Mouse (Mus musculus): ENCODE data around the gene Mindy1. TPM values are rescaled to one million over a fixed set of nuclear protein-coding genes. Genes with fewer than 3 reads are reported as not detected.

The Mindy1 gene
- polyA plus RNA-seq, 1 experiment = 89.2 TPM

GRCm38 (mm10) chr3:95250783-95251424 is 30.2 kb upstream of the Mindy1 start, which contains the start of gene Bnipl:
Gene Bnipl (minus strand): TSS chr3:95251193.
- H3K4me1 ChIP-seq (ENCODE audit: control insufficient read depth, insufficient read depth, insufficient read length, low read length) = no peaks in the 10 kb centered on the region
- no peak within 1 kb of the TSS for H3K27ac ChIP-seq (ENCODE audit: insufficient read depth, low read depth, low read length)
- WGBS = 42% methylated on average over 7 of the region's 7 CpGs

GRCm38 (mm10) chr3:95256931-95257330 is 24.2 kb upstream of the Mindy1 start:
- WGBS = 85% methylated on average over 5 of the region's 5 CpGs
- TF ChIP-seq CTCF (IDR thresholded peaks at IDR 0.05; ENCODE audit: extremely low read depth, insufficient read length, insufficient replicate concordance, low read depth, low read length) (no peak), POLR2A (IDR thresholded peaks at IDR 0.05; ENCODE audit: low read depth, low read length) (no peak)
- Histone ChIP-seq H3K4me1 (ENCODE audit: control insufficient read depth, insufficient read depth, insufficient read length, low read length) (no peaks in the 10 kb centered on the region), H3K27ac (ENCODE audit: insufficient read depth, low read depth, low read length) (no peak overlapping the region), H3K36me3 (ENCODE audit: control insufficient read depth, insufficient read depth, low read length) (peaks cover 28% of the 10 kb centered on the region), H3K4me3 (ENCODE audit: low read depth, low read length) (no peak overlapping the region), H3K27me3 (ENCODE audit: control insufficient read depth, insufficient read depth, low read length) (no peaks in the 10 kb centered on the region)

More at GRCm38 (mm10) chr3:95250783-95251424, 30.2 kb upstream of the Mindy1 start, which contains the start of gene Bnipl:
- peaks cover 9% of the 10 kb centered on the region; the same call in 1 of the 2 replicates for H3K36me3 ChIP-seq (ENCODE audit: control insufficient read depth, insufficient read depth, low read length)
- H3K27me3 ChIP-seq (ENCODE audit: control insufficient read depth, insufficient read depth, low read length) = no peaks in the 10 kb centered on the region
- TF ChIP-seq CTCF (IDR thresholded peaks at IDR 0.05; ENCODE audit: extremely low read depth, insufficient read length, insufficient replicate concordance, low read depth, low read length) = no peak
- no peak for TF ChIP-seq POLR2A (IDR thresholded peaks at IDR 0.05; ENCODE audit: low read depth, low read length)
- H3K4me3 ChIP-seq (ENCODE audit: low read depth, low read length) = no peak within 1 kb of the TSS

- TF ChIP-seq POLR2A (IDR thresholded peaks at IDR 0.05; ENCODE audit: low read depth, low read length) (no peak), CTCF (IDR thresholded peaks at IDR 0.05; ENCODE audit: extremely low read depth, insufficient read length, insufficient replicate concordance, low read depth, low read length) (no peak)
- Histone ChIP-seq H3K27ac (ENCODE audit: insufficient read depth, low read depth, low read length) (no peak overlapping the region), H3K36me3 (ENCODE audit: control insufficient read depth, insufficient read depth, low read length) (peaks cover 25% of the 10 kb centered on the region), H3K4me3 (ENCODE audit: low read depth, low read length) (no peak overlapping the region), H3K27me3 (ENCODE audit: control insufficient read depth, insufficient read depth, low read length) (no peaks in the 10 kb centered on the region), H3K4me1 (ENCODE audit: control insufficient read depth, insufficient read depth, insufficient read length, low read length) (peaks cover 2% of the 10 kb centered on the region)
- 91% methylated on average over 4 of the region's 4 CpGs for WGBS
Measured at GRCm38 (mm10) chr3:95261975-95262374, 19.2 kb upstream of the Mindy1 start.

DNA sequence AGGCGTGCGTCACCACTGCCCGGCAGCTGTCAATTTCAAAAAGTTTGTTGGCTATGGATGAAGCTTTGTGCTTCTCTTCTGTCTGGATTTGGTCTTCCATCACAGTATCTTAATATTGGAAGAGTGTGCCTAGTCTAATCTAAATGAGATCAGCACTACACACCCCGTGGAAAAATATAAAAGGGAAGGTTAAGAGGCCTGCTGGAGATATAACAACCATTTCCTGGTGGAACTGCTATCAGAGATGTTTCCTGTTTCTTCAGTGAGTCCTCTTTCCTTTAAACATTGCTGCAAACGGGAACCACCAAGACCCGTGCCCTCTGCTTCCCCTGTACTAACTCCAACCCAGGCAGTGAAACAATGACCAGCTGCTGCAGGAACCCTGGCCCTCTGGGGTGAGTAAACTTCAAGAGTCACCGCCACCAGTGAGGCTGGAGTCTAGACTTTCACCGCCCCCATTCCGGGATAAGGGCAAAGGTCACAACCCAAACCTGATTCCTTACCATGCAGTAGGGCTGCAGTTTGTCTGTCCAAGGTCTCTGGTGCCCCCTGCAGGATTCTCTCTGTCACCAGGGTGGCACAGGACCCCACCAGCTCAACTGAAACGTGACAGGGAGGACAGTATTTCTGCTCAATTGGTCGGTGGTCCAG is 17.9 kb upstream of the Mindy1 start:
- Histone ChIP-seq H3K27me3 (ENCODE audit: control insufficient read depth, insufficient read depth, low read length) (no peaks in the 10 kb centered on the region), H3K4me1 (ENCODE audit: control insufficient read depth, insufficient read depth, insufficient read length, low read length) (peaks cover 5% of the 10 kb centered on the region), H3K36me3 (ENCODE audit: control insufficient read depth, insufficient read depth, low read length) (peaks cover 21% of the 10 kb centered on the region), H3K4me3 (ENCODE audit: low read depth, low read length) (no peak overlapping the region; the same call in 1 of the 2 replicates), H3K27ac (ENCODE audit: insufficient read depth, low read depth, low read length) (peak overlapping the region; percentile 25; the same call in 1 of the 2 replicates)
- peak; percentile 81; the same call in 1 of the 2 replicates for TF ChIP-seq CTCF (IDR thresholded peaks at IDR 0.05; ENCODE audit: extremely low read depth, insufficient read length, insufficient replicate concordance, low read depth, low read length)
- TF ChIP-seq POLR2A (IDR thresholded peaks at IDR 0.05; ENCODE audit: low read depth, low read length) = no peak
- 32% methylated on average over 11 of the region's 11 CpGs for WGBS

GRCm38 (mm10) chr3:95264724-95265123 is 16.4 kb upstream of the Mindy1 start:
- no peaks in the 10 kb centered on the region for H3K27me3 ChIP-seq (ENCODE audit: control insufficient read depth, insufficient read depth, low read length)
- no peak overlapping the region for H3K4me3 ChIP-seq (ENCODE audit: low read depth, low read length)
- TF ChIP-seq CTCF (IDR thresholded peaks at IDR 0.05; ENCODE audit: extremely low read depth, insufficient read length, insufficient replicate concordance, low read depth, low read length) (no peak), POLR2A (IDR thresholded peaks at IDR 0.05; ENCODE audit: low read depth, low read length) (no peak)
- H3K4me1 ChIP-seq (ENCODE audit: control insufficient read depth, insufficient read depth, insufficient read length, low read length) = peaks cover 5% of the 10 kb centered on the region
- H3K36me3 ChIP-seq (ENCODE audit: control insufficient read depth, insufficient read depth, low read length) = peaks cover 18% of the 10 kb centered on the region
- 77% methylated on average over 1 of the region's 1 CpGs for WGBS
- H3K27ac ChIP-seq (ENCODE audit: insufficient read depth, low read depth, low read length) = no peak overlapping the region

DNA sequence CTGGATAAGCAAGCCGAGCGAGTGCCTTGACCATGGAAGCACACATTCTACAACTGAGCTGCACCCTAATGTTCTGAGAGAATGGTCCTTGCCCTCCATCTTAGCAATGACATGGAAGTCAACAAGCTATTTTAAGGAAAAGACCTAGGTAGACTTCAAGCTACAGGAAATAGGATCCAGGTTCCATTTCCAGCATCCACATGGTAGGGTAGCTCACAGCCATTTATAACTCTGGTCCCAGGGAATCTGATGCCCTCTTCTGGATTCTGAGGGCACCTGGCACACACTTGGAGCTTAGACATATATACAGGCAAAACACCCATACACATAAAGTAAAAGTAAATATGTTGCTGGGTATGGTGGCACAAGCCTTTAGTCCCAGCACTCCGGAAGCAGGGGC is 15.1 kb upstream of the Mindy1 start:
- no peak for TF ChIP-seq POLR2A (IDR thresholded peaks at IDR 0.05; ENCODE audit: low read depth, low read length)
- TF ChIP-seq CTCF (IDR thresholded peaks at IDR 0.05; ENCODE audit: extremely low read depth, insufficient read length, insufficient replicate concordance, low read depth, low read length) = no peak
- no peak overlapping the region for H3K4me3 ChIP-seq (ENCODE audit: low read depth, low read length)
- no peaks in the 10 kb centered on the region for H3K27me3 ChIP-seq (ENCODE audit: control insufficient read depth, insufficient read depth, low read length)
- peaks cover 5% of the 10 kb centered on the region for H3K4me1 ChIP-seq (ENCODE audit: control insufficient read depth, insufficient read depth, insufficient read length, low read length)
- peaks cover 13% of the 10 kb centered on the region for H3K36me3 ChIP-seq (ENCODE audit: control insufficient read depth, insufficient read depth, low read length)
- WGBS = 97% methylated on average over 3 of the region's 3 CpGs
- H3K27ac ChIP-seq (ENCODE audit: insufficient read depth, low read depth, low read length) = no peak overlapping the region

GRCm38 (mm10) chr3:95267855-95268254 is 13.3 kb upstream of the Mindy1 start:
- Histone ChIP-seq H3K27ac (ENCODE audit: insufficient read depth, low read depth, low read length) (no peak overlapping the region), H3K4me1 (ENCODE audit: control insufficient read depth, insufficient read depth, insufficient read length, low read length) (peaks cover 5% of the 10 kb centered on the region), H3K27me3 (ENCODE audit: control insufficient read depth, insufficient read depth, low read length) (no peaks in the 10 kb centered on the region), H3K4me3 (ENCODE audit: low read depth, low read length) (no peak overlapping the region), H3K36me3 (ENCODE audit: control insufficient read depth, insufficient read depth, low read length) (peaks cover 6% of the 10 kb centered on the region)
- no peak for TF ChIP-seq POLR2A (IDR thresholded peaks at IDR 0.05; ENCODE audit: low read depth, low read length)
- no peak for TF ChIP-seq CTCF (IDR thresholded peaks at IDR 0.05; ENCODE audit: extremely low read depth, insufficient read length, insufficient replicate concordance, low read depth, low read length)
